Mouse (Mus musculus): Measurements from ENCODE around the gene Znfx1.

Gene Znfx1

DNA sequence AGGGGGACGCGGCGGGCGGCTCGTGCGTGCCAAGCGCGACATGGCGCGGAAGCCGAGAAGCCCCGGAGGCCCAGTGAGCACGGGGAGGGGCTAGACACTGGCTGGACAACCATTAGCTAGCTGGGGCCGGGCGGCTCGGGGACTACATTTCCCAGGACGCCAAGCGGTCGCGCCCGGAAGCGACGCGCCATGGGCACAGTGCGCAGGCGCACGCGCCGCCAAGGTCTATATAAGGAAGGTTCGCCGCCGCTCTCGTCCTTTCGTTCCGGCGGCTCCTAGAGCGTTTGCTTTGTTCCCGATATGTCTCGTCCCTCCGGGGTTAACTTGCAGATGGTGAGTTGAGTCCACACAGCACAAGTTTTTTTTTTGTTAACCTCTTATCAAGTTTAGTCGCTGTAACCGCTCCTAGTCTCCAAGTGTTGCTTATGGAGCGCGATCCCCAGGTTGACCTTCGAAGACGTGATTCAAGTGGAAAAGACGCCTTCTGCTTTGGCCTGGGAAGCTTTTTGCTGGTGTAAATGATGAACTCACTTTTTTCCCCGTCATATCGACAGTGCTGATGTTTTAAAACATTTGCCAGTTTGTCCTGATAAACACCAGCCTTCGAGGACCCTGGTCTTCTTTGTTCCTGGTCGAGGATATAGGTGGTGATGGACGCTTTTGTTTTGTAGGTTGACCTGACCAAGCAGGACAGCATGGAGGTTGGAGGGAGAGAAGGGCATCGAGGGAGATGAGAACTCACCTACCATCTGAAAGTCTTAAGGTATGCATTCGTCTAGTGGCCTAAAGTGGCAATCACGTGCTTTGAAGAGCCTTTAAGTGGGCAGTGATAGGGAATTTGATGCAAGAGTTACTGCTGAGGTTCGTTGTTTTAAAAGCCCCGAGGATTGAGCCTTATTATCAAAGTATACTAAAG is at the start of gene Znfx1:
Znfx1 (minus strand) TSS at position 51 of the 916 bp plus-strand sequence.
- peak; percentile 82 for DNase-seq (ENCODE audit: low read depth)

DNA sequence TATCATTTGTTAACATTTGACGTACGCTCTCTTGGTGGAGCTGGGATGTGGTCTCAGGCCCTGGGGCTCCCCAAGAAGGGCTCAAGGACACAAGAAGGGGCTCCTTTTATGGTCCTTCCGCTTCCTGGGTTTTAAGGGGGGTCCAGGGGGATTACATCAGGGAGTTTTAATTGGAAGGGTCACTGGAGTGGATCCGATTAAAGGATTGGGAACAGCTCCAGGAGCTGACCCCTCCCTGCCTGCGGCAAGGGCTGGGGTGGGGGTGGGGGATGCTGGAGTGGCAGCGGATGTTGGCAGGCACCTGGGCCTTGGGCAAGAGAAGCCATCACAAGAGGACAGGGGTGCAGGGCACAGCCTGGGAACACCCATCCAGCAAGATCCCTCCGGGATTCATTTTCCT is 49.4 kb upstream of the Znfx1 start:
- DNase-seq (ENCODE audit: low read depth): no peak

DNA sequence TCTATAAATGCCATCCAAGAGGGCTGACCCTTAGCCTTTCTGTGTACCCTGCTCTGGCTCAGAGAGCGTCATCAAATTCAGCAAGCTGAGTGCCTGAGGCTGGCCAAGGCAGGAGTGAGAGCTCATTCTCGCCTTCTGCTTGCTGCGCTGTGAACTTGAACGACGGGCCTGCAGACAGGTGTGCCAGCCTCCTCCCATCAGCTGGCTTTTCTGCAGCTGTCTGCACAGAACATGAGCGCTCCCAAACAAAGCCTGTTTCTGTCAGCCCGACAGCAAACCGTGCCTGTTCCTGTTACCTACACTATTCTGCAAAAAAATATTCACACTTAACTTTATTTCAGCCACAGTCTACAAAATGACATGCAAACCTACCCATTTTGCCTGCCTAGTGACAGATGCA is 46.7 kb upstream of the Znfx1 start:
- no peak for DNase-seq (ENCODE audit: low read depth)

DNA sequence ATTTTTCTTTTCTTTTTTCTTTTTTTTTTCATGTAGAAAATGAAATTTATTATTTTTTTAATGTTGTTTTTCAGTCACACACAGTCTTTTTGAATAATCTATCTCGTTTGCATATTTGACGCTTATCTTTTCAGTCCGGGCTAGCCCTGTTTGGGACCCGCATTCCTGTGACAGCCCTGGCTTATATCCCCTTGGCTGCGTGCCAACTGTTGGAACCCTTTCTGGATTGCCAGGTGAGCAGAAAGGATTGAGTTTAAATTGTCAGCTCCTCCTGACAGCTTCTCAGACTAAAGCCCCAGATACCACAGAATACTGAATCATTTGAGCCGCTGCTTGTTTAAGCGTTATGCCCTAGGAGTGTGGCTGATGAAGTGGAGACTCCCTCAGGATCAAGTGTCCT is 40.7 kb upstream of the Znfx1 start:
- DNase-seq (ENCODE audit: low read depth): no peak

DNA sequence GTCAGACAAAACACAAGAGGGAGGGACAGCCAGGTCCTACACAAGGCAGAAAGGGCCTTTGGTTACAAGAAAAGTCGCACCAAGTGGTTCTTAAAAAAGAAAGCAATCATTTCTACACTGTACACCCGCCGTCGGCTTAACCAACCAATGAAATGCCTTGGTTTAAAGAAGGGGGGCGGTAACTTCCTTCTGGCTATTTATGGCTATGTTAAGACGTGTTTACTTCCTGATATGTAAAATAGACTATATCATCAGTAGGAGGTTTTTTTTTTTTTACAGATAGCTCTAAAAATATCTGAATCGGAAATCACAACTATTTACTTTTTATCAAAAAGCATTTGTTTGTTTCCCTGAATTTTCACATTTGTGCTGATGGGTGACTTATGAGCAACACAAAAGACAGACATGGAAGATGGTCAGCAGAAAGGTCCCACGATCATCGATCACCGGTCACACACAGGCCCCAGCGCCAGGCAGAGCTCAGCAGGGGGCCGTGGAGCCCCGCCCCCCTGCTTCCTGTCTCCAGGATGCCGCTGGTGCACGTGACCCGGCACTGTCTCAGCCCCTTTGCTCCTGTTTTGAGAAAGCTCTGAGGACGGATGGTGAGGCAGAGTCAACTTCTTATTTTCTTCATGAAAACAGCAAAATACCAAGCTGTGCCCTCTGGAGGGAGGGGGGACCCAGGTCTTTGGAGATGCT is 39.1 kb upstream of the Znfx1 start:
- peak; percentile 38 for DNase-seq (ENCODE audit: low read depth)

DNA sequence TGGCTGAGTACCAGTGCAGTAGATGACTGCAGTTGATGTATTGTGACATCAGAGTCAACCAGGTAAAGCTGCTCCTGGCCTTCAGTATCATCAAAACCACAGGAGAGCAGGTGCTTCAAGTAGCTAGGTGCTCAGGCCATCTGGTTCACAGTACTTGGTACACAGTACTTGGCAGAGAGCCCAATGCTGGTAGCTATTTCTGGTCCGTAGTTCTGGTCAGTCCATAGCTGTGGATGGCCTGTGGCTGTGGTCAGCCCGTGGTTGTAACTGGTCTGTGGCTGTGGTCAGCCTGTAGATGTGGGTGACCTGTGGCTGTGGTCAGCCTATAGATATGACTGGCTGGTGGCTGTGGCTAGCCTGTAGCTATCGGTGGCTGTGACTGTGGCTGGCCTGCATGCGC is 31.9 kb upstream of the Znfx1 start:
- DNase-seq (ENCODE audit: low read depth): no peak

DNA sequence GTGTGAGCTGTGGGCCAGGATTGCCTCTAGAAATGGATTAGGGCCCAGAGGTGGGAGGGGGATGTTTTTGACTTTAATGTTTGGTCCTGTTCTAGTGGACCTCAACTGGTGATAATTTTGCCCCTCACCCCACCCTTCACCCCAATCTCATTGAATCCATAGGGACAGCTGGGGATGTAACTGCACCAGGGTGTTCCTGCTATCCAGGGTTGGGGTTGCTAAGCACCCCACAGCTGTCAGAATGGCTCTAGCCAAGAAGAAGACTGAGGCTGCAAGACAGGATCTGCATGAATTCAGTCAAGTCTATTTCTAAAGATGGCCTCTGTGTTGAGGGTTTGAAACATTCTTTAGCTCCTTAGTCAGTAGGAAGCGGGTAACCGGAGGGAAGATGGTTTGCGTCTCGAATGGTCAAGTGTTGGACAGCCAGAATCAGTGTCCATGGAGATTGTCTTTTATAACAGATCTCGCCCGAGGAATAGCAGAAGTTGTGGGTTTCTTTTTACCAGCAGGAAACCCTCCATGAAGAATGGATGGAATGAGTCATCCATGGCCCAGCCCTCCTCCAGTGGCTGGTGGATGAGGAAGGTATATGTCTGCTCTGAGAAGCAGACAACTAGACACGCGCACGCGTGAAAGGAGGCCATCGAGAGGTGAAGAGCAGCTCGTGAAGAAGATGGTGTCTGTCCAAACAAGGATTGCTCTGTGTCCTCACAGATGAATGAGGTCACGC is 30.5 kb upstream of the Znfx1 start:
- no peak for DNase-seq (ENCODE audit: low read depth)

DNA sequence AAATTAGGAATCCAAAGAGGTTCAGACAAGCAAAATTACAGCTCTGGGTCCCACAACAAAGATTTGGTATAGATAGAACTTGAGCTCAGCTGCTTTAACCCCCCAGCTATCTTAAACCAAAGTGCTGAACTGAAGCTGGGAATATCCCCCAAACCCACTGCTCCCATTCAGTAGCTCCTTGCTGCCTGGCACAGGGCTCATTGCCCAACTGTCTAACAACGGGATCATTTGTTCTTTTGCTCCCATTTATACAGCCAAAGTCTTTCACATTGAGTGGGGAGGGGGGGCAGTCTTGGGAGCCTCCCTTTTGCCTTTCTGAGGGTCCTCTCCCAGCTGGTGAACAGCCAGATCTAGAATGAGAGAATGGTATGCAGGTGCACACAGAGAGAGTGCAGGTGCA is 27.5 kb upstream of the Znfx1 start:
- no peak for DNase-seq (ENCODE audit: low read depth)

DNA sequence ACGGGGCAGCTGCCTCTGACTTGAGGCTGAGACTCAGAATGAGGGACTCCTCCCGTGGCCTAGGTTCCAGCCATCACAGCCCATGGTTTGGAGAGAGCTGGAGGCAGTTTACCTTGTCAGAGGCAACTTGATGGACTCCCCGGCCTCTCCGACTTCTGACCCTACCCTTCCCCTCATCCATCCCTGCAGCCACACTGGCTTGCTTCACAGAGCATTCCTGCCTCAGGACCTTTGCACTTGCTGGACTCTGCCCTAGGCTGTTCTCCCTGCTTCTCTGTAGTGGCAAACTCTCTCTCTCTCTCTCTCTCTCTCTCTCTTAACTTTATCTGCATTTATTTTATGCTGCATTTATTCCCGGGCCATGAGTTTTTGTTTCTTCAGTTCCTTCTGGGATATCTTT is 24.0 kb upstream of the Znfx1 start:
- DNase-seq (ENCODE audit: low read depth): no peak

DNA sequence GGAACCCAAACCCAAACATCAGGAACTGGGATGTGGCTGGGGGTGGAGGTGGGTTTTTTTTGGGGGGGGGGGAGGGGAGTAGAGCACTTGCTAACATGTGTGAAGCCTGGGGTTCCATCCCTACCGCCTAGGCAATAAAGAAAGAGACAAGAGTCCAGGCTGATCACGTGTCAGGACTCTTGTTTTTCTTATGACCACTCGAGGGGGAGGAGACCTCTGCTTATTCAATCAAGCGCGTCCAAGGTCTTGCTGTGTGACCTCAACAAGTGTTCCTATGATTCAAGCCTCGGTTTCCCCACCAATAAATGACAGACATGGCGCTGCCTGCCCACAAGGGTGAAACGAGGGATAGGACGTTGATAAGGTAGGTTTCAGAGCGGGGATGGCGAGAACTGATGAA is 23.3 kb upstream of the Znfx1 start:
- DNase-seq (ENCODE audit: low read depth): no peak

DNA sequence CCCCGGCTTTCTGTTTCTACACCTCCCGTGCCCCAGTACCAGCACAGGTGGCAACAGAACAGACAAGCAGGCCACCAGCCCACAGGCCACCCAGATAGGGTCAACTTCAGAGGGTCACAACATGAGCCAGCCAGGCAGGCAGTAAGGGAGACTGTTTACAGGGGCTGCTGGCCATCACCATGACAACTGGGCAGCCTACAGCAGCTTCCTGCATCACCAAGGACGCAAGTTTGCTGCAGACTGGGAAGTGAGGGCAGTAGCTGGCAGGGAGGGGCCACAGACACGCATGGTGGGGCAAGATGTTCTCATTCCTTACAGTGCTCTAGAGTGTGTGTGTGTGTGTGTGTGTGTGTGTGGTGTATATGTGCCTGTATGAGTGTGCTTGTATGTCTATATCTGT is 18.8 kb upstream of the Znfx1 start:
- DNase-seq (ENCODE audit: low read depth): no peak

DNA sequence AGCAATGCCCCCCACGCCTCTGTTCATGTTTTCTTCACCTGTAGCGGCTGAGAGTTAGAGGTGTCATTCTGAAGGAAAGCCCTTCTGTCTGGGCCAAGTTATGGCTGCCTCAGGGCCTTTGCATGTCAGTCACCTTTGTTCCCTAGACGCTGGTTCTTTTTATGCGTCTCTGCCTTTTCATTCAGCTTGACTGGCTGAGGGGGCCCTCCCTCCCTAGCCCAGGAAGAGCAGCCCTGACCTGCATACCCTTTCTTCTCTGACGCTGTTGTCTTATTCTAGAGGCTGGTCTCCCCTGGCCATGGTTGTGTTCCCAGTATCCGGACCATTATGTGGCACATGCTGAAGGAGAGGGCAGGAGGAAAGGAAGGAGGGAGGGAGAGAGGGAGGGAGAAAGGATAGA is 18.3 kb upstream of the Znfx1 start:
- DNase-seq (ENCODE audit: low read depth): no peak

DNA sequence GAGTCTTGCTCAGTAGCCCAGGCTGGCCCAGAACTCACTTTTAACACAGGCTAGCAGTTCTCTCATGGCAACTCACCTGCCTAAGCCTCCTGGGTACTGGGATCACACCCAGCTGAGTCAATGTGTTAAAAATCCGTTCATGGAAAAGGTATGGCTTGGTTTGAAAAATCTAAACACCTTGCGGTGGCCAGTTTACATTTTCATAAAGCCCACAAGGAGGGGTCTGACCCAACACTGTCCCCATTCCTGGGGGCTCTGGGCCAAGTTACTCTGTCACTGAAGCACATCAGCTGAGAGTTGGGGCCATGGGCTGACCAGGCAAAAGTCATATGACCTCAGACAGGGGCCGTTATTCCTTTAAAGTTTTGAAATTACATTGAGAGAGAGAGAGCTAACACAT is 17.6 kb upstream of the Znfx1 start:
- DNase-seq (ENCODE audit: low read depth): no peak

DNA sequence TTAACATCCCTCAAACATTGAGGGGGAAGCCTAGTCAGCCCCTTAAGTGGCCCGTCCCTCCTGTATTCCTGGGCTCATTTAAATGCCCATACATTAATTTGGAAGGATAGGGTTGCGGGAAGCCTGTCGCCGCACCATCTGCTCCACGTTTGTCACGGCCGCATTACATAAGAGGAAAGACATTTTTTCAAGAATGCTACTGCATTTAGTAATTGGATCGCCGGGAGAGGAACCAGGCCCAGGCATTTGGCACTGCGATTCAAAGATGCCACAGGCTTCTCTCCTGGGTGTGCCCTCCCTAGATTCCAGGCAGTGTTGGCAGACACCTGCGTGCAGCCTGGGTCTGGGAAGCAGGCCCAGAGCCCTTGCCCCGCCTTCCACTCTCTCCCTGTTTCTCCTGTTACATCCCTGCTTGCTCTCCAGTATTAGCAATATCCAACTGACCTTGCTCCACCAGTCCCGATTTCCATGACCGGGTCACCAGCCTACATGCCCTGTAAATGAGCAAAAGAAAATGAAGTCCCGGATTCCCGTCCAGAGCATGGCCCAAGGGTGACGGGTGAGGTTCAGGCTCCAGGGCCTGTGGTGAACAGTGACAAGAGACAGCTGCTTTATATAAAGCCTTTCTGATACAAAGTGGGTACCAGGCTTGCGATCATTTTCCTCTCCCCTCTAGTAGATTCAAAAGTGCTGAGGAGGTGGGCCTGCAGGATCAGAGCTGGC is 16.9 kb upstream of the Znfx1 start:
- DNase-seq (ENCODE audit: low read depth): no peak

DNA sequence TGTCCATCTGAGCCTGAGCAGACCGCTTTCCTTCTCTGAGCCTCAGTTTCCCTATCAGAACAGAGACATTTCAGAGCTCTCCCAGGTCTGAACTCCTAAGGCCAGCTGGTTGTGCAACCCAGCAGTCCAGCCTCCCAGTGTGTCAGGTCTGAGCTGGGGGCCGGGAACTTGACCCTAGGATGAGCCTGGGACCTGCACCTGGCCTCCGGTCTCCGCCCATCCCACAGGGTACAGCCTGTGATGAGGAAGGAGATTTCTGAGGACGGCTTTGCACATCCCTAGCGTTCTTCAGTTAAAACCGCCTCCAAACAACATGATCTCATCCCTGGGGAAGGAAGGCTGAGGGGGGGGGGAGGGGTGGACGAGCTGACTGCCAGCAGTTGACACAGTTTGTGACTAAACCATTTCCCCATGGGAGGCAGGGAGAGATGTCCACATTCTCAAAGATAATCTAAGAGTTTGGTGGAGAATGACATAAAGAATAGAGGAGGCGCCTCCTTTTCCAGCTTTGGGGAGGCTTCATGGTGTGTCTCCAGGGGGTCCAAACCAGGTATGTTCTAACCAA is 16.2 kb upstream of the Znfx1 start:
- DNase-seq (ENCODE audit: low read depth): no peak

DNA sequence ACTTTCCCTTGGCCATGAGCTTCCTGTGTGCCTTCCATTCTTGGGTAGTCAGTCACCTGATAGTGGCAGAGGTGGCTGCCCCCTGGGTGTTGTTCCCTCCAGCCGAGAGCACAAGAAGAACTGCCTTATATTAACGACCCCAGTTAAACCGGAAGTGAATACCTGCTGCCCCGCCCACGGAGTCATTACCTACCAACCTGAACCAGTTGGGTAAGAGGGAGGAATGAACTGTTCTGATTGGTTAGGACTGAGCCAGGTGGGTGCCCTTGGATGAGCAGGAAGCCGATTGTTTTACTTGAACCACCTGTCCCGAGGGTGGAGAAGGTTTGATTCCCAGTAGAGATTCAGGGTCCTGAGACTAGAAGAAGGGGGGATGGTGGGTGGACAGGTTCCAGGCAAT is 15.7 kb upstream of the Znfx1 start:
- no peak for DNase-seq (ENCODE audit: low read depth)

DNA sequence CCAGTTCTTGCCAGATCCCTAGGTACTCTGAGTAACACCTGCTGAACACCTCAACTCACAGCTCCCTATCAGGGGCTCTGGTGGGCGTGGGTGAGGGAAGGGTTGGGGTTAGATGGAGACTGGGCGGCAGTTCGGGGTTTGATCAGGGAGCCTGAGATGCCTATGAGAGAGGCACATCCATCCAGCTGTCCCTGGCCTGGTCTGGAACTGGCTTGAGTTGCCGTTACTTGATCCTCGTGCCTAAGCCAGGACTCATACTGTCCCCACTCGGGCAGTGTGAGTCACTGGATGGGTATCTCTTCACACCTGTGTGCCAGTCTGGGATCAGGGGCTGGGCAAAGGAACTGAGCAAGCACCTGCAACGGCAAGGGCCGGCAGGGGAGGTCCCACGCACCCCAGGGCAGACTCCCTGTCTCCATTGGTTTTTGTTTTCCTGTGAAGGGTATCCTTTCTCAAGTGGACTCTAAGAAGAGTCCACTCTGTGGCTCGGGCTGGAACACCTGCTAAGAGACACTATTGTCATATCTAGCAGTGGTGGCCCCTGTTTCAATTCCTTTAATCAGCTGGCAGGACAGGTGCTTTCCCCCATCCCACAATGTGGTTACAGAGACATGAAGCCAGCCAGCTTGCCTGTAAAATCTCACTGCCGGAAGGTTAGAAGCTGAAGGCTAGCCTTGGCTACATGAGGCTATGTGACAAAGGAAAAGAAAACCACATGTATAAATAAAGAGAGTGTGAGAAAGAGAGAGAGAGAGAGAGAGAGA is 14.6 kb upstream of the Znfx1 start:
- DNase-seq (ENCODE audit: low read depth): no peak

DNA sequence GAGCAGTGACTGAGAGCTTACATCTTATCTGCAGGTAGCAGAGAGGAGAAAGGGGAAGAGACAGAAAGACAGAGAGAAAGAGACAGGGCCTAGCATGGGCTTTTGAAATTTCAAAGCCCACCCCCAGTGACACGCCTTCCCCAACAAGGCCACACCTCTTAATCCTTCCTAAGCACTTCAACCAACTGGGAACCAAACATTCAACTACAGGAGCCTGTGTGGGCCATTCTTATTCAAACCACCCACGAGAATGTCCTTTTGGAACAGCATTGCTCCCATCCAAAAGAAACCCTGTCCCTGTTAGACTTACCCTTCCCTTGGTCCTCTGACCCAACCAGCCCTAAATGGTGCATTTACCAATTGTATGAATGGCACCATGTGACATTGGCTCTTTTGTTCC is 13.9 kb upstream of the Znfx1 start:
- DNase-seq (ENCODE audit: low read depth): no peak

DNA sequence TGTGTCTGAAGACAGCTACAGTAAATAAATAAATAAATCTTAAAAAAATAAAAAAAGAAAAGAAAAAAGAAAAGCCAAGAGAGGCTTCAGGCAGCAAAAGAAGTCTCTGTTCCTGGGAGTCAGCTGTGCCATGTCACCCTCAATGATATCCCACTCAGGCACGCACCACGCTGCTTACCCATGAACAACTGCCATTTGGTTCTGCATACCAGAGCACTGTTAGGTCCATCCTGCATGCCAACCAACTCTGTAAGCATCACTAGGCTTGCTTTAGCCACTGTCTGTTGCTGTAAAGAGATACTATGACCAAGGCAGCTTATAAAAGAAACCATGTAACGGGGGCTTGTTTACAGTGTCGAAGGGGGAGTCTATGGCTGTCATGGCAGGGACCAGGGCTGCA is 13.5 kb upstream of the Znfx1 start:
- no peak for DNase-seq (ENCODE audit: low read depth)

DNA sequence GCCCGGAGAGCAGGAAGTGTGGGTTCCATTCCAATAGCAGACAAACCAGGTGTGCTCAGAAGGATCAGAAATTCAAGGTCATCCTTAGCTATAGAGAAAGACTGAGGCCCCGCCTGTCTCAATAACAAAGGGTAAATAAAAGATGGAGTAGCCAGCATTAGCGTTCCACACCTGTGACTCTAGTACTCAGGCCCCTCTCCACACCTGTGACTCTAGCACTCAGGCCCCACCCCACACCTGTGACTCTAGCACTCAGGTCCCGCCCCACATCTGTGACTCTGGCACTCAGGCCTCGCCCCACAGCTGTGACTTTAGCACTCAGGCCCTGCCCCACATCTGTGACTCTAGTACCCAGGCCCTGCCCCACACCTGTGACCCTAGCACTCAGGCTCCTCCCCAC is 11.8 kb upstream of the Znfx1 start:
- DNase-seq (ENCODE audit: low read depth): no peak

All from c-Kit-positive CD71-positive TER-119-negative erythroid progenitor cells, embryonic 14.5 days (primary cell).